Mouse (Mus musculus): ENCODE measurements around the gene Snx9.

- TF ChIP-seq POLR2A (IDR thresholded peaks at IDR 0.05; ENCODE audit: borderline replicate concordance, extremely low read depth, insufficient read depth, insufficient read length, poor library complexity, severe bottlenecking) = no peak
- no peak for TF ChIP-seq CTCF (IDR thresholded peaks at IDR 0.05; ENCODE audit: borderline replicate concordance, extremely low read depth, insufficient read depth, insufficient read length)
These were observed 29.6 kb downstream of the Snx9 start for GRCm38 (mm10) chr17:5870696-5871095.

Data from brain, embryonic 14.5 days (tissue).